Mouse (Mus musculus) testis, adult 2 months (tissue): ENCODE results near the gene Trmt6. TPM values are rescaled to one million over a fixed set of nuclear protein-coding genes. Genes with fewer than 3 reads are reported as not detected.
A peak's percentile ranks its signal among the peaks of the same experiment; 100 is the strongest.

ENCODE experiments used
- H3K27ac ChIP-seq: fragments of 200-500 bp; 2 replicates; pipeline ENCODE4 v1.5.1; 2012; ENCODE audit warnings: low read depth, low read length; ENCODE audit not compliant: control insufficient read depth, insufficient read depth
- H3K27me3 ChIP-seq: fragments of 200-500 bp; 2 replicates; pipeline ENCODE4 v1.6.1; 2012; ENCODE audit warnings: mild to moderate bottlenecking, low read length, moderate library complexity; ENCODE audit not compliant: control insufficient read depth, insufficient read depth
- H3K36me3 ChIP-seq: fragments of 200-500 bp; 2 replicates; pipeline ENCODE4 v1.6.1; 2012; ENCODE audit warnings: mild to moderate bottlenecking, low read length; ENCODE audit not compliant: control insufficient read depth, insufficient read depth
- H3K4me1 ChIP-seq: fragments of 200-500 bp; 2 replicates; pipeline ENCODE4 v1.6.1; 2012; ENCODE audit warnings: low read length; ENCODE audit not compliant: control insufficient read depth, insufficient read depth
- H3K4me3 ChIP-seq: fragments of 200-500 bp; 2 replicates; pipeline ENCODE4 v1.5.1; 2012; ENCODE audit warnings: low read depth, mild to moderate bottlenecking, low read length, moderate library complexity, mixed read lengths; ENCODE audit not compliant: control insufficient read depth
- CTCF ChIP-seq: fragments of 200-500 bp; IDR thresholded peaks from 2 replicates; pipeline ENCODE4 v1.5.1; 2012; ENCODE audit warnings: low read depth, mild to moderate bottlenecking, inconsistent platforms, low read length, moderate library complexity; ENCODE audit not compliant: control insufficient read depth, insufficient read depth, insufficient replicate concordance
- POLR2A ChIP-seq: fragments of 200-500 bp; IDR thresholded peaks from 2 replicates; pipeline ENCODE4 v1.6.1; 2012; ENCODE audit warnings: low read depth, mild to moderate bottlenecking, inconsistent platforms, low read length, moderate library complexity; ENCODE audit not compliant: control insufficient read depth
- polyA plus RNA-seq: library from polyadenylated mRNA; depleted of rRNA; stranded (reverse); fragments of >200 nt; gene quantifications from 2 replicates; pipeline ENCODE4 v1.2.3, GENCODE M21; 2012; rRNA removed

Trmt6 gene
- polyA plus RNA-seq, 1 experiment: 4.3 TPM

DNA sequence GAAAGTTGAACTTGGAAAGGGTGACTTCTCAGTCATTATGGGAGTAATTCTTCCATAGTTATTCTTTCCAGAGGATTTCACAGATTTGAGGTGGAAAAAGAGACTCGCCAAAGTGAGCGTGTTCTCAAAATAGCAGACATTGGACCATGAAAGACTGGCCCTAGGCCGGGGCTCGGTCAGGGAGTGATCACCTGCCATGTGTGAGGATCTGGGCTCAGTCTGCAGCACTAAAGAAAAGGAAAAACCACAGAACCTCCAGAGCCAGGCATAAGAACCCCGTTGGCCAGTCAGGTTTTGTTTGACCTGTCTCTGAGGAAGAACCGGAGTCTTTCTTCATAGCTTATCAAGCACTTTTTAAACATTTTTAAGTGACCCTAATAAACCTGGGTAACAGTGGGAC is 31.8 kb downstream of the Trmt6 start:
- H3K36me3 ChIP-seq: no peaks in the 10 kb centered on the region
- no peaks in the 10 kb centered on the region for H3K4me1 ChIP-seq
- TF ChIP-seq POLR2A: no peak
- no peaks in the 10 kb centered on the region for H3K27me3 ChIP-seq
- H3K4me3 ChIP-seq: no peak overlapping the region
- no peak overlapping the region for H3K27ac ChIP-seq

DNA sequence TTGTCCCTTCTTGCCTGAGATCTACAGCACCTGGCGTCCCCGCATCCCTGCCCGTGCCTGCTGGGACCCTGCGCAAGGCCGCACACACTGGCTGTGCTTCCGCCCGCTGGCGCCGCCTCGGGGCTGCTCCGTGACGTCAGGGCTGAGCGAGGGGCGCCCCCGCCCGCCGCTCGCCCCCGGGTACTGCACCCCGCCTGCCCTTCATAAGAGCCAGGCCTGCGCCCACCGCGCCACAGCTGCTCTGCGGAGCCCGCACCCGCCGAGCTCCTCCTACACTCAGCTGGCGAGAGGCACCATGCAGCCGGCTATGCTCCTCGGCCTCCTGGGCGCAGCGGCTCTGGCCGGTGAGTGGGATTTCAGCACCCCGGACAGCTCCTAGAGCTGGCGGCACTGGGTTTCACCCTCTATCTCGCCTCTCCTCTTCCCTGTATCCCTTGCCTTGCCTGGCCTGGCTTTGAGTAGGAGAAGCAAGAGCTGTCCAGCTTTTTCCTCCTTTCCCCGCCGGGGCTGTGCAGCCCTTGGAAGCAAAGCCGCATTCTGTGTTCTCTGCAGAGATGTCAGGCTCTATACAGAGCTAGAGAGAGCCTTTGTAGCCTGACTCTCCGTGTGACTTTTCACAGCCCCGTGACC is 34.3 kb downstream of the Trmt6 start:
- no peaks in the 10 kb centered on the region for H3K36me3 ChIP-seq
- H3K4me3 ChIP-seq: peak overlapping the region; percentile 54
- no peaks in the 10 kb centered on the region for H3K27me3 ChIP-seq
- no peak for TF ChIP-seq POLR2A
- no peak for TF ChIP-seq CTCF
- no peaks in the 10 kb centered on the region for H3K4me1 ChIP-seq
- no peak overlapping the region for H3K27ac ChIP-seq

DNA sequence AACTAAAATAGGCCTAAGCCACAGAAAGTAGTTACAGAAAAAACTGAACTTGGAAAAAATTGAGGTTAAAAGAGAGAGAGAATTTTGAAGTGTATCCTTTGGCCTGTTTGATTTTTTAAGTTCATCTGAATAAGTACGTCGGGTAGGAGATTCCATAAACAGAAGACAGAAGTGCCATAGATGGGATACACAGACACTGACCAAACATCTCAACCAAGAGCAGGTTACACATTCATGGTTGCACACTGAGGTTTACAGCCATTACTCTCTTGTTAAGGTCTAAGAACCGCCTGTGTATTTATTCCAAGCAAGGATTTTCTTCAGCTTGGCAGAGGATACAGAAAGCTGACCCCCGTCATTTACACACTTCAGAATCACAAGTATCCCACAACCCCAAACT is 34.9 kb downstream of the Trmt6 start, which contains the start of gene Chgb:
Chgb (plus strand) TSS at position 301 of the 400 bp plus-strand sequence.
- Histone ChIP-seq H3K4me3 (peak within 1 kb of the TSS; percentile 54), H3K4me1 (no peaks in the 10 kb centered on the region), H3K36me3 (no peaks in the 10 kb centered on the region), H3K27ac (no peak within 1 kb of the TSS), H3K27me3 (no peaks in the 10 kb centered on the region)
- TF ChIP-seq CTCF (no peak), POLR2A (no peak)

DNA sequence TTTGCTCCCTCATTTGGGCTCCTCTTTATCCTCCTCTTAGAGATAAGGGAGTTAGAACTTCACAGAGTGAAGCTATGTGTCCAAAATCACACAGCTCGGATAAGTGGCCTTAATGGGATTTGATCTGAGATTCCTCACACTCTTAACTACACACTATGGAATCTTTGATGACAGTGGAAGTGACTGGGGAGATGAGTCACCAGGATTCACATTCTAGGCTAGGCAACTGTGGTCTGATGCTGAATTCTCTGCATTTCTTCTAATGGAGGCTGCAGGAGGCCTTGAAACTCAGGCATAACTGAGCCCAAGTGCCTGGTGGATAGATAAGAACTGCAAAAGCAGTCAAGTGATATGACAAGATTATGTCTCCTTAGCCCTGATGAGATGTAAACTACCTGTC is 45.0 kb downstream of the Trmt6 start:
- Histone ChIP-seq H3K27me3 (no peaks in the 10 kb centered on the region), H3K4me3 (no peak overlapping the region), H3K27ac (no peak overlapping the region), H3K4me1 (no peaks in the 10 kb centered on the region), H3K36me3 (no peaks in the 10 kb centered on the region)
- TF ChIP-seq CTCF: no peak
- TF ChIP-seq POLR2A: no peak

DNA sequence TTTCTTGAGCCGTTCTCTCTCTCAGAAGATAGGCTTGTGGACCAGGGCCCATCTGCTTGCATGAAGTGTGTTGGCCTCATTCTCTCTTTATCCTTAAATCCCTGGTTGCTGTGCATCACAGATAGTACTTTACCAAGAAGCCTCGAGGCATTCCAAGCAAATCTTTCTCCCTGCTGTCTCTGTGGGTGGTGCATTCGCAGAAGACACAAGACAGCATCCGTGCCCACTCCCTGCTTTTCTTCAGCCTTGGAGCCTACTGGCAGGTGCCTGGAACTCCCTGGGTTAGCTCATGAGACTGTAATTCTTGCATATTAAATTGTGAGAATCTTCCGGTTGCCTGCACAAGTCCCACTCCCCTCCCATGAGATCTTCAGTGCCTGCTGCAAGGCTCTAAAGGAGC is 57.9 kb downstream of the Trmt6 start:
- H3K27ac ChIP-seq: no peak overlapping the region
- no peaks in the 10 kb centered on the region for H3K27me3 ChIP-seq
- no peaks in the 10 kb centered on the region for H3K36me3 ChIP-seq
- TF ChIP-seq CTCF (no peak), POLR2A (no peak)
- no peaks in the 10 kb centered on the region for H3K4me1 ChIP-seq
- H3K4me3 ChIP-seq: no peak overlapping the region

Other genes with a start within 250 kb of the Trmt6 start
- 12.8 and 18.4 TPM in 2 replicates for gene Gpcpd1, start 228.3 kb downstream of the Trmt6 start, polyA plus RNA-seq
- 2.4 and 2.7 TPM in 2 replicates for gene Shld1, start 129.1 kb downstream of the Trmt6 start, polyA plus RNA-seq
- gene Chgb, start 34.8 kb downstream of the Trmt6 start, polyA plus RNA-seq: 2.1 and 2.5 TPM in 2 replicates
- gene Mcm8, start 86 bp upstream of the Trmt6 start, polyA plus RNA-seq: 3.0 and 3.2 TPM in 2 replicates
- gene Crls1, start 30.6 kb upstream of the Trmt6 start, polyA plus RNA-seq: 115 and 182 TPM in 2 replicates
- 3.9 and 4.3 TPM in 2 replicates for gene Lrrn4, start 64.8 kb upstream of the Trmt6 start, polyA plus RNA-seq
- 0.08 TPM in 1 of 2 replicates, not detected in the other for gene Fermt1, start 129.9 kb upstream of the Trmt6 start, polyA plus RNA-seq